Mouse (Mus musculus) midbrain, embryonic 12.5 days (tissue): ENCODE measurements at regions not wholly inside any gene's neighbourhood (a gene's known extent, or its start where the extent isn't known, plus 50 kb on each side); places are given as distances from the start of the nearest gene placed in this dataset.
A peak's percentile ranks its signal among the peaks of the same experiment; 100 is the strongest.

Experiments used
- ATAC-seq: fragments of 200-750 bp; cut with Nextera tagmentation; 2 replicates; pipeline ENCODE4 v1.8.0; 2017; ENCODE audit warnings: low read depth, moderate TSS enrichment, moderate library complexity; ENCODE audit not compliant: low FRiP score
- H3K27ac ChIP-seq: fragments of 300-500 bp; sonication (generic); replicated peaks from 2 replicates; pipeline ENCODE4 v1.5.1; 2016; ENCODE audit warnings: mild to moderate bottlenecking
- H3K27me3 ChIP-seq: fragments of 300-500 bp; sonication (generic); 2 replicates; pipeline ENCODE4 v1.6.1; 2016; ENCODE audit warnings: mild to moderate bottlenecking
- H3K36me3 ChIP-seq: fragments of 300-500 bp; sonication (generic); 2 replicates; pipeline ENCODE4 v1.6.1; 2016
- H3K4me1 ChIP-seq: fragments of 300-500 bp; sonication (generic); 2 replicates; pipeline ENCODE4 v1.6.1; 2016
- H3K4me2 ChIP-seq: fragments of 300-500 bp; sonication (generic); replicated peaks from 2 replicates; pipeline ENCODE4 v1.6.1; 2016; ENCODE audit warnings: mild to moderate bottlenecking, moderate library complexity
- H3K4me3 ChIP-seq: fragments of 300-500 bp; sonication (generic); 2 replicates; pipeline ENCODE4 v1.5.1; 2016; ENCODE audit warnings: mild to moderate bottlenecking
- H3K9ac ChIP-seq: fragments of 300-500 bp; sonication (generic); replicated peaks from 2 replicates; pipeline ENCODE4 v1.6.1; 2016; ENCODE audit warnings: mild to moderate bottlenecking, moderate library complexity
- H3K9me3 ChIP-seq: fragments of 300-500 bp; sonication (generic); 2 replicates; pipeline ENCODE4 v1.6.1; 2016; ENCODE audit warnings: mild to moderate bottlenecking
- WGBS: fragments of 180-500 bp; shearing (Covaris S2); methylation state at CpG from one replicate; pipeline ENCODE4 v1.1.7; 2016; 5-methylcytosine and 5-hydroxymethylcytosine counted together

GRCm38 (mm10) chr12:39714169-39714794 is 323.5 kb downstream of the Arl4a start:
- no peak overlapping the region for H3K9ac ChIP-seq
- no peaks in the 10 kb centered on the region for H3K27me3 ChIP-seq
- no peaks in the 10 kb centered on the region for H3K36me3 ChIP-seq
- H3K4me2 ChIP-seq: no peak overlapping the region
- 94% methylated on average over 2 of the region's 2 CpGs for WGBS
- H3K27ac ChIP-seq: no peak overlapping the region
- H3K4me1 ChIP-seq: peaks cover 13% of the 10 kb centered on the region
- no peaks in the 10 kb centered on the region for H3K9me3 ChIP-seq
- no peak overlapping the region for H3K4me3 ChIP-seq
- ATAC-seq: peak; percentile 33; the same call in 1 of the 2 replicates

- 85% methylated on average over 1 of the region's 1 CpGs for WGBS
- Histone ChIP-seq H3K4me2 (no peak overlapping the region), H3K9ac (no peak overlapping the region), H3K27ac (no peak overlapping the region), H3K36me3 (no peaks in the 10 kb centered on the region), H3K4me3 (no peak overlapping the region), H3K9me3 (no peaks in the 10 kb centered on the region), H3K27me3 (no peaks in the 10 kb centered on the region), H3K4me1 (peaks cover 13% of the 10 kb centered on the region)
- ATAC-seq: no peak
Measured at GRCm38 (mm10) chr12:39711807-39712206, 326.0 kb downstream of the Arl4a start.

DNA sequence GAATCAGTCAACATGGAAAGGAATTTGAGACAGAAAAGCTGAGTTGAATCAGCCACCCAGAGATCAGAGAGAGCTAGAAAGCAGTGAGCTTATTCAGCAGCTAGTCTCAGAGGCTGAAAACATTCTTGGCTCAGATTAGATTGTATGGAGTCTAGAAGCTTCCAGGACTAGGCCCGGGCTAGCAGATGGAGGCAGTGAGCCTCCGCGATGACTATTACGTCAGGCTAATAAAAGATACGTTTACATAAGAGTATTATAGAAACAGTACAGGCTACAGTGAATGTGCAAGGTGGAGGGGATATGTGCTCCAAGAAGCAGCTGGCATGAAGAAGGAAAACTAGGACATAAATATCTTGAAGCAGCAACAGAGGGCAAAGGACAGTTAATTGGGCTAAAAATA is 328.0 kb downstream of the Arl4a start:
- Histone ChIP-seq H3K9me3 (no peaks in the 10 kb centered on the region), H3K36me3 (no peaks in the 10 kb centered on the region), H3K9ac (no peak overlapping the region), H3K4me3 (no peak overlapping the region), H3K4me1 (peaks cover 6% of the 10 kb centered on the region; the same call in 1 of the 2 replicates), H3K27me3 (no peaks in the 10 kb centered on the region), H3K4me2 (no peak overlapping the region), H3K27ac (no peak overlapping the region)
- 88% methylated on average over 5 of the region's 5 CpGs for WGBS
- no peak for ATAC-seq

GRCm38 (mm10) chr12:39697182-39697581 is 340.6 kb downstream of the Arl4a start:
- H3K4me1 ChIP-seq: no peaks in the 10 kb centered on the region
- H3K27me3 ChIP-seq: no peaks in the 10 kb centered on the region
- no peak overlapping the region for H3K27ac ChIP-seq
- ATAC-seq: no peak
- no peaks in the 10 kb centered on the region for H3K36me3 ChIP-seq
- 81% methylated on average over 3 of the region's 3 CpGs for WGBS
- no peak overlapping the region for H3K9ac ChIP-seq
- H3K4me2 ChIP-seq: no peak overlapping the region
- no peak overlapping the region for H3K4me3 ChIP-seq
- no peaks in the 10 kb centered on the region for H3K9me3 ChIP-seq

- no peak overlapping the region for H3K9ac ChIP-seq
- no peak for ATAC-seq
- WGBS: 86% methylated on average over 1 of the region's 1 CpGs
- no peaks in the 10 kb centered on the region for H3K36me3 ChIP-seq
- H3K27ac ChIP-seq: no peak overlapping the region
- no peaks in the 10 kb centered on the region for H3K9me3 ChIP-seq
- H3K27me3 ChIP-seq: no peaks in the 10 kb centered on the region
- H3K4me1 ChIP-seq: no peaks in the 10 kb centered on the region
- no peak overlapping the region for H3K4me2 ChIP-seq
- no peak overlapping the region for H3K4me3 ChIP-seq
Measured at GRCm38 (mm10) chr12:39695322-39695721, 342.5 kb downstream of the Arl4a start.

DNA sequence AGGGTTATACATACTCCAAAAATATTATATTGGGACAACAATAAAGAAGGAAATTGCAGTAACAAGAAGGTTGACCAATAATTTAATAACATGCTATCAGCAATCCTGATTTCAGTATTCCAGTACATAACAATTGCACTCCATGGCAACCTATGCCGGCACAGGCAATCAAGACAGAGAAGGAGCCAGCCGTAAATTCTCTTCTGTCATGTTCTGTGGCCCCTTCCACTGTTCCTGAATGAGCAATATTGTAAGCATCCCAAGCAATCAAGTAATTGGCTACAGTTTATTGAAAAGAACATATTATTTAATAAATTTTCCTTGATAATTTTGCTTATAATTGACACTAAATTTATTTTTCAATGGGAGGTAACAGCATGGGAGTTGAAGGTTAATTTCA is 345.8 kb downstream of the Arl4a start:
- H3K9ac ChIP-seq: no peak overlapping the region
- no peak overlapping the region for H3K27ac ChIP-seq
- no peak for ATAC-seq
- no peaks in the 10 kb centered on the region for H3K27me3 ChIP-seq
- H3K36me3 ChIP-seq: no peaks in the 10 kb centered on the region
- H3K4me2 ChIP-seq: no peak overlapping the region
- no peak overlapping the region for H3K4me3 ChIP-seq
- no peaks in the 10 kb centered on the region for H3K4me1 ChIP-seq
- 61% methylated on average over 2 of the region's 2 CpGs for WGBS
- no peaks in the 10 kb centered on the region for H3K9me3 ChIP-seq

GRCm38 (mm10) chr12:39685399-39685798 is 352.4 kb downstream of the Arl4a start:
- Histone ChIP-seq H3K9ac (no peak overlapping the region), H3K9me3 (no peaks in the 10 kb centered on the region), H3K27ac (no peak overlapping the region), H3K4me3 (no peak overlapping the region), H3K27me3 (no peaks in the 10 kb centered on the region), H3K4me1 (no peaks in the 10 kb centered on the region), H3K36me3 (no peaks in the 10 kb centered on the region), H3K4me2 (no peak overlapping the region)
- ATAC-seq: no peak

GRCm38 (mm10) chr12:39682121-39682520 is 355.7 kb downstream of the Arl4a start:
- H3K9me3 ChIP-seq: no peaks in the 10 kb centered on the region
- 52% methylated on average over 1 of the region's 1 CpGs for WGBS
- no peaks in the 10 kb centered on the region for H3K36me3 ChIP-seq
- no peaks in the 10 kb centered on the region for H3K27me3 ChIP-seq
- no peak overlapping the region for H3K9ac ChIP-seq
- H3K4me3 ChIP-seq: no peak overlapping the region
- H3K4me1 ChIP-seq: no peaks in the 10 kb centered on the region
- H3K4me2 ChIP-seq: no peak overlapping the region
- no peak for ATAC-seq
- H3K27ac ChIP-seq: no peak overlapping the region

DNA sequence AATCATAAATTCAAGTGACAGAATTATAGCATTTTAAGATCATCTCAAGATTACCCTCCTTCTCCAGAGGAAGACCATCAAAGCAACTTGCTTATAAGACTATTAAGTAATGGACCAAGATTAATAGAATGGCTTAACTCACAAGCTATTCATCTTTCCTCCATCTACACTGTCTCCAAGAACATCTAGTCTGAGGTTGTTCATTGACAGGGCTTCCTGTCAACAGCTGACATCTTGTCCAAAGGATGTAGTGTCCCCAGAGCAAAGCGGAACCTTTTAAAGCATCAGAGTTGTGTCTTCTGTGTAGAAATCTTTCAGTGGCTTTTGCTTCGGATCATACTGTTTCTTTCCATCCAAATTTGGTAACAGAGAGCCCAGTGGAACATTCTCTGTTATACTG is 362.2 kb downstream of the Arl4a start:
- Histone ChIP-seq H3K4me2 (no peak overlapping the region), H3K4me3 (no peak overlapping the region), H3K27ac (no peak overlapping the region), H3K36me3 (no peaks in the 10 kb centered on the region), H3K9ac (no peak overlapping the region), H3K4me1 (no peaks in the 10 kb centered on the region), H3K9me3 (no peaks in the 10 kb centered on the region), H3K27me3 (no peaks in the 10 kb centered on the region)
- ATAC-seq: no peak
- WGBS: 89% methylated on average over 2 of the region's 2 CpGs

DNA sequence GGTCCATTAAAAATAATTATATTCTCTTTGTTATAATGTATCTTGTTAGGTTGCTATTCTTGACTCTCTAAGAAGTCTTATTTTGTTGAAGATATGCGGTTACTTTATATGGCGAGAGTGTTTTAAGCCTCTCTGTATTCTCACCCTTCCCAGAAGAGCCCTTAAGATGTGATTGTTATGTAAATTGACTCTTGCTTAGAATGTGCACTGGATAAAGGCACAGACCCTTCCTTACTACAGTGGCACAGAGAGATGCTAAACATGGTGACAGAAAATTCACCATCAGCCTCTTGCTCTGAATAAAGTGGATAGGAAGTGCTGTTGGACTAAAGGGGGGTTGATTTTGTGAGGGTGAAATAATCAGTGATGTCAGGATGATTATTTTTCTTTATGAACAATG is 370.1 kb downstream of the Arl4a start:
- ATAC-seq: peak; percentile 88

DNA sequence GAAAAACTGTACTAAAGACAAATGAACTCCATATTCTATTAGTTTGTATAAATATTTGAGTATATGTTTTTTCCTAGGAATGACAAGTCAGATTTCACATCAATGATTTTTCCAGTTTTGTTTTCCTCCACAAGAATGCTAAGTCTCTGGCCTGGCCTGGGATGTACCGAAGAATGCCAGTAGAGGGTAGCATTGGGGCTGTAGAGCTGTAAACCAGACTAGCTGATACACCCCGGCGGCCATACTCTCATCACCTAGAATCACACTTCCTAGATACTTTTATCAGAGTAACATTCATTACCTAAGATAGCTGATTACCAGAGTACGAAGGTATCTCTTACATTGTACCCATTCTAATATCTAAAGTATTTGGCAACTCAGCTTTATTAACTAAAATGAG is 372.4 kb downstream of the Arl4a start:
- Histone ChIP-seq H3K4me3 (no peak overlapping the region), H3K4me1 (peaks cover 6% of the 10 kb centered on the region), H3K4me2 (no peak overlapping the region), H3K9ac (no peak overlapping the region), H3K27me3 (no peaks in the 10 kb centered on the region), H3K9me3 (no peaks in the 10 kb centered on the region), H3K36me3 (no peaks in the 10 kb centered on the region), H3K27ac (no peak overlapping the region)
- ATAC-seq: peak; percentile 78
- 22% methylated on average over 4 of the region's 4 CpGs for WGBS

More for the DNA sequence above, 370.1 kb downstream of the Arl4a start:
- Histone ChIP-seq H3K4me2 (no peak overlapping the region), H3K27ac (no peak overlapping the region), H3K36me3 (no peaks in the 10 kb centered on the region), H3K4me1 (peaks cover 6% of the 10 kb centered on the region), H3K9me3 (no peaks in the 10 kb centered on the region), H3K9ac (no peak overlapping the region), H3K27me3 (no peaks in the 10 kb centered on the region), H3K4me3 (no peak overlapping the region)
- WGBS: 12% methylated on average over 2 of the region's 2 CpGs

GRCm38 (mm10) chr12:39660420-39660819 is 377.4 kb downstream of the Arl4a start:
- Histone ChIP-seq H3K9me3 (no peaks in the 10 kb centered on the region), H3K27ac (no peak overlapping the region), H3K4me3 (no peak overlapping the region), H3K4me2 (no peak overlapping the region), H3K4me1 (no peaks in the 10 kb centered on the region), H3K27me3 (no peaks in the 10 kb centered on the region), H3K36me3 (no peaks in the 10 kb centered on the region), H3K9ac (no peak overlapping the region)
- no peak for ATAC-seq
- WGBS: 79% methylated on average over 4 of the region's 4 CpGs

GRCm38 (mm10) chr12:39656606-39657005 is 381.2 kb downstream of the Arl4a start:
- no peaks in the 10 kb centered on the region for H3K36me3 ChIP-seq
- H3K9ac ChIP-seq: no peak overlapping the region
- no peaks in the 10 kb centered on the region for H3K9me3 ChIP-seq
- no peaks in the 10 kb centered on the region for H3K27me3 ChIP-seq
- H3K4me1 ChIP-seq: no peaks in the 10 kb centered on the region
- H3K4me3 ChIP-seq: no peak overlapping the region
- no peak overlapping the region for H3K27ac ChIP-seq
- ATAC-seq: no peak
- no peak overlapping the region for H3K4me2 ChIP-seq
